10 mouse cellular contexts compared by ENCODE assay signal in the genomic region with DNA sequence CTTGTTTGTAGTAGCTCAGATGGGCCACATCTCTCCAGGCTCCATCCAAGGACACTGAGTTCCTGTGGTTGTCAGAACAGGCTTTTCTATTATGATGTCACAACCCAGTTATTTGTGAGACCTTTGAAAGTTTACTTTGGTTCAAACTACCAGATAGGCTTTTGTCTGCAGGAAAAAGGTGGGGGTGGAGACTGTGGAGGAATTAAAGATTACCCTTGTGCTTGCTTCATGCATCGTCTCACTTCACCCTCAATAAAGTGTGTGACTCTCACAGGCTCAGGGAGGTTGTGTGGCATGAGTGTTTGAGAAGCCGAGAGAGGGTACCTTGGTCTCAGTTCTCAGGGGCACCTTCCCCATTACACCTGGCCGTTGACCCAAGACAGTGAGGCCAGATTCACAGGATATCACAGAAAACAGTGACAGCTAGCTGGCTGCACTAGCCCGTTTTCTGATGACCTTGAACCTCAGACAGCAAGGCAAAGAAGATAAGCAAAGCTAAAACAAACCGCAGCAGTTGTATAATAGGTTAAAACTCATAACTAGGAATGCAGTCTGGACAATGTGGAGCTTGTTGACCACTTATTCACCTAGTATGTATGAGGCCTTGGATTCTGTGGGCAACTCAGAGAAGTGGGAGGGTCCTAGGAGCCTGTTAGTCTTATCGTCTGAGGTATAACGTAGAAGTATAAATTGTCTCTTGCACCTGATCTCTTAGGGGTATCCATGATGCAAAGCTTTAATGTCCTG.
DNase-seq lines count a peak whose midpoint lies in the region; ATAC-seq lines count a peak whose summit lies in the region.
"Had no signal": no experiment of that assay in that cellular context is flagged by ENCODE, and none has a peak within 500 bp of the region (broad histone marks: within the 10 kb centered on the region; RNA-seq: fewer than 3 reads in every experiment).

No protein-coding gene starts in this region.

- H3K36me3 ChIP-seq in hindbrain, embryonic 13.5 days, result peaks cover 3% of the 10 kb centered on the region; the same call in 1 of the 2 replicates
- no peaks in the 10 kb centered on the region for H3K36me3 ChIP-seq in hindbrain, embryonic 11.5 days (ENCODE audit: control insufficient read depth, insufficient read depth, low read length)
- H3K36me3 ChIP-seq in embryonic facial prominence, embryonic 13.5 days, result 0 out of 2 replicates have a peak, but pooled peaks cover 8% of the 10 kb centered on the region
- H3K36me3 ChIP-seq in intestine, embryonic 15.5 days, result no peaks in the 10 kb centered on the region
- no peaks in the 10 kb centered on the region for H3K36me3 ChIP-seq in liver, embryonic 16.5 days (ENCODE audit: control insufficient read depth, insufficient read depth)

- H3K4me3 ChIP-seq in hindbrain, embryonic 13.5 days, result no peak overlapping the region
- H3K4me3 ChIP-seq in hindbrain, embryonic 11.5 days (ENCODE audit: low read depth, low read length), result no peak overlapping the region
- no peak overlapping the region for H3K4me3 ChIP-seq in embryonic facial prominence, embryonic 13.5 days
- no peak overlapping the region for H3K4me3 ChIP-seq in intestine, embryonic 15.5 days (replicated peaks)
- no peak overlapping the region for H3K4me3 ChIP-seq in liver, embryonic 16.5 days (ENCODE audit: low read depth, low read length)
- H3K4me3 ChIP-seq: erythroblast, embryonic 14.5 days had no signal

- no peaks in the 10 kb centered on the region for H3K27me3 ChIP-seq in hindbrain, embryonic 13.5 days
- H3K27me3 ChIP-seq in hindbrain, embryonic 11.5 days (ENCODE audit: control insufficient read depth, insufficient read depth, low read length), result no peaks in the 10 kb centered on the region
- no peaks in the 10 kb centered on the region for H3K27me3 ChIP-seq in embryonic facial prominence, embryonic 13.5 days
- H3K27me3 ChIP-seq in intestine, embryonic 15.5 days (replicated peaks), result no peaks in the 10 kb centered on the region
- no peaks in the 10 kb centered on the region for H3K27me3 ChIP-seq in liver, embryonic 16.5 days (ENCODE audit: control insufficient read depth, insufficient read depth, low read depth, low read length)

- no peak for DNase-seq in hindbrain, embryonic 11.5 days (ENCODE audit: low spot score)
- no peak for DNase-seq in left cerebral cortex, adult 11 months (ENCODE audit: low spot score)
- DNase-seq in natural killer cell, adult 2 months (ENCODE audit: low spot score in 2 of 2), result no peak
- no peak for DNase-seq in frontal cortex, adult 2 months (ENCODE audit: extremely low spot score in 1 of 2, low spot score in 1 of 2)
- DNase-seq: right cerebral cortex, postnatal 25 days had no signal

- H3K4me1 ChIP-seq in hindbrain, embryonic 13.5 days (replicated peaks), result peaks cover 4% of the 10 kb centered on the region
- no peaks in the 10 kb centered on the region for H3K4me1 ChIP-seq in hindbrain, embryonic 11.5 days (replicated peaks; ENCODE audit: control insufficient read depth, insufficient read depth, low read length)
- H3K4me1 ChIP-seq in embryonic facial prominence, embryonic 13.5 days, result peaks cover 41% of the 10 kb centered on the region
- peaks cover 20% of the 10 kb centered on the region for H3K4me1 ChIP-seq in intestine, embryonic 15.5 days (replicated peaks)
- H3K4me1 ChIP-seq in liver, embryonic 16.5 days (ENCODE audit: control insufficient read depth, low read depth, low read length), result no peaks in the 10 kb centered on the region

- no peak overlapping the region for H3K9ac ChIP-seq in hindbrain, embryonic 13.5 days
- no peak overlapping the region for H3K9ac ChIP-seq in hindbrain, embryonic 11.5 days (ENCODE audit: low read depth, low read length)
- H3K9ac ChIP-seq in embryonic facial prominence, embryonic 13.5 days, result no peak overlapping the region
- no peak overlapping the region for H3K9ac ChIP-seq in intestine, embryonic 15.5 days
- H3K9ac ChIP-seq in liver, embryonic 16.5 days (ENCODE audit: low read depth, low read length), result no peak overlapping the region

- H3K4me2 ChIP-seq in hindbrain, embryonic 13.5 days, result no peak overlapping the region
- no peak overlapping the region for H3K4me2 ChIP-seq in hindbrain, embryonic 11.5 days (replicated peaks; ENCODE audit: low read depth, low read length)
- no peak overlapping the region for H3K4me2 ChIP-seq in embryonic facial prominence, embryonic 13.5 days
- H3K4me2 ChIP-seq in intestine, embryonic 15.5 days (replicated peaks), result peak overlapping the region; percentile 14; the same call in 1 of the 2 replicates
- H3K4me2 ChIP-seq in liver, embryonic 16.5 days (ENCODE audit: low read depth, low read length), result no peak overlapping the region

- H3K9me3 ChIP-seq in hindbrain, embryonic 13.5 days, result no peaks in the 10 kb centered on the region
- H3K9me3 ChIP-seq in hindbrain, embryonic 11.5 days (ENCODE audit: control insufficient read depth, low read length), result no peaks in the 10 kb centered on the region
- no peaks in the 10 kb centered on the region for H3K9me3 ChIP-seq in embryonic facial prominence, embryonic 13.5 days
- H3K9me3 ChIP-seq in intestine, embryonic 15.5 days, result no peaks in the 10 kb centered on the region
- no peaks in the 10 kb centered on the region for H3K9me3 ChIP-seq in liver, embryonic 16.5 days (replicated peaks; ENCODE audit: control insufficient read depth, low read length)

- 78% methylated on average over 7 of the region's 7 CpGs for WGBS in hindbrain, embryonic 13.5 days
- 77% methylated on average over 7 of the region's 7 CpGs for WGBS in hindbrain, embryonic 11.5 days
- 66% methylated on average over 7 of the region's 7 CpGs for WGBS in embryonic facial prominence, embryonic 13.5 days
- 48% methylated on average over 7 of the region's 7 CpGs for WGBS in intestine, embryonic 15.5 days
- 50% methylated on average over 7 of the region's 7 CpGs for WGBS in liver, embryonic 16.5 days (ENCODE audit: insufficient replicate concordance)

- no peak for ATAC-seq in hindbrain, embryonic 13.5 days (ENCODE audit: low FRiP score)
- no peak for ATAC-seq in hindbrain, embryonic 11.5 days (ENCODE audit: low FRiP score)
- no peak; the same call in 1 of the 2 replicates for ATAC-seq in embryonic facial prominence, embryonic 13.5 days (ENCODE audit: insufficient number of reproducible peaks, insufficient read depth, low FRiP score, low TSS enrichment, low read depth)
- peak; percentile 67 for ATAC-seq in intestine, embryonic 15.5 days
- peak; percentile 65 for ATAC-seq in liver, embryonic 16.5 days (ENCODE audit: low read depth)

- 0 out of 2 replicates have a peak overlapping the region, but pooled peaks have one; percentile 5 for H3K27ac ChIP-seq in hindbrain, embryonic 13.5 days
- no peak overlapping the region for H3K27ac ChIP-seq in hindbrain, embryonic 11.5 days (ENCODE audit: low read depth, low read length)
- H3K27ac ChIP-seq in embryonic facial prominence, embryonic 13.5 days, result peak overlapping the region; percentile 62
- peak overlapping the region; percentile 72 for H3K27ac ChIP-seq in intestine, embryonic 15.5 days
- H3K27ac ChIP-seq in liver, embryonic 16.5 days (ENCODE audit: low read length), result peak overlapping the region; percentile 26

Comparison
In these comparisons a context has a peak if more than half of its experiments do, and no peak if none do; other contexts are left out.
1. ATAC-seq: peak in intestine, embryonic 15.5 days (single experiment) and liver, embryonic 16.5 days (single experiment); none in hindbrain, embryonic 13.5 days (single experiment), hindbrain, embryonic 11.5 days (single experiment) and embryonic facial prominence, embryonic 13.5 days (single experiment).